Mouse (Mus musculus) left cerebral cortex, postnatal 36 days (tissue): ENCODE measurements at regions not wholly inside any gene's neighbourhood (a gene's known extent, or its start where the extent isn't known, plus 50 kb on each side); places are given as distances from the start of the nearest gene placed in this dataset.
"Not testable (repeated sequence)": the region's sequence is repeated elsewhere in the genome, so short reads cannot be mapped to it uniquely, and the experiment has no call there.

Source experiments
- DNase-seq, 2 experiments: peaks; one replicate each; pipeline ENCODE4 v3.0.0; 2021 to 2022; ENCODE audit warnings: low spot score in 2 of 2, mixed read lengths in 1 of 2
- intact Hi-C: fragments of 180-260 bp; cut with DNase I; formaldehyde crosslinking; loops from one replicate; pipeline ENCODE4 v1.15.1; 2025

- intact Hi-C loops = no loop called here
- no peak for DNase-seq
Observed at GRCm38 (mm10) chr2:133734469-133735225, 182.7 kb downstream of the Bmp2 start.

GRCm38 (mm10) chr2:133738839-133739430, 187.0 kb downstream of the Bmp2 start:
- intact Hi-C loops = no loop called here
- no peak for DNase-seq

- intact Hi-C loops = no loop called here
- DNase-seq = no peak
Observed at GRCm38 (mm10) chr2:133748493-133748892, 196.5 kb downstream of the Bmp2 start.

GRCm38 (mm10) chr2:133749846-133750637, 198.1 kb downstream of the Bmp2 start:
- intact Hi-C loops = no loop called here
- no peak for DNase-seq

GRCm38 (mm10) chr2:133754088-133754487, 202.1 kb downstream of the Bmp2 start:
- intact Hi-C loops = no loop called here
- DNase-seq = no peak

- no peak for DNase-seq
- intact Hi-C loops = no loop called here
Observed at GRCm38 (mm10) chr2:133761496-133761895, 209.5 kb downstream of the Bmp2 start.

- intact Hi-C loops = no loop called here
- DNase-seq = no peak
Observed at GRCm38 (mm10) chr2:133768546-133768945, 216.6 kb downstream of the Bmp2 start.

- intact Hi-C loops = no loop called here
- no peak for DNase-seq
Observed at GRCm38 (mm10) chr2:133783588-133784342, 231.8 kb downstream of the Bmp2 start.

- DNase-seq = no peak
- intact Hi-C loops = loop anchor here (10.0 kb wide), 1 partner anchor 694 kb away; no protein-coding TSS in a partner anchor
Observed at GRCm38 (mm10) chr2:133791031-133791430, 239.1 kb downstream of the Bmp2 start.

- intact Hi-C loops = loop anchor here (10.0 kb wide), 1 partner anchor 692 kb away; no protein-coding TSS in a partner anchor
- no peak for DNase-seq
Observed at GRCm38 (mm10) chr2:133793293-133793692, 241.3 kb downstream of the Bmp2 start.

GRCm38 (mm10) chr2:133802666-133803065, 250.7 kb downstream of the Bmp2 start:
- no peak for DNase-seq
- intact Hi-C loops = no loop called here

GRCm38 (mm10) chr2:133821418-133821817, 269.5 kb downstream of the Bmp2 start:
- intact Hi-C loops = no loop called here
- no peak for DNase-seq

- intact Hi-C loops = no loop called here
- no peak for DNase-seq
Observed at GRCm38 (mm10) chr2:133829406-133829805, 277.4 kb downstream of the Bmp2 start.

- DNase-seq = no peak
- intact Hi-C loops = no loop called here
Observed at GRCm38 (mm10) chr2:133850485-133850884, 298.5 kb downstream of the Bmp2 start.

GRCm38 (mm10) chr2:133874982-133875381, 323.0 kb downstream of the Bmp2 start:
- DNase-seq, intact Hi-C loops: not testable (repeated sequence)

- DNase-seq = no peak
Observed at GRCm38 (mm10) chr2:133883682-133884081, 331.7 kb downstream of the Bmp2 start.

GRCm38 (mm10) chr2:133906269-133906668, 354.3 kb downstream of the Bmp2 start:
- intact Hi-C loops = no loop called here
- no peak for DNase-seq

More at GRCm38 (mm10) chr2:133883682-133884081, 331.7 kb downstream of the Bmp2 start:
- intact Hi-C loops = no loop called here
